Mouse (Mus musculus): ENCODE measurements around the gene 6030468B19Rik. TPM values are rescaled to one million over a fixed set of nuclear protein-coding genes. Genes with fewer than 3 reads are reported as not detected.
A peak's percentile ranks its signal among the peaks of the same experiment; 100 is the strongest.
"Not testable (repeated sequence)": the region's sequence is repeated elsewhere in the genome, so short reads cannot be mapped to it uniquely, and the experiment has no call there.

6030468B19Rik gene
- polyA plus RNA-seq, 1 experiment from 2014 or later, result not detected

DNA sequence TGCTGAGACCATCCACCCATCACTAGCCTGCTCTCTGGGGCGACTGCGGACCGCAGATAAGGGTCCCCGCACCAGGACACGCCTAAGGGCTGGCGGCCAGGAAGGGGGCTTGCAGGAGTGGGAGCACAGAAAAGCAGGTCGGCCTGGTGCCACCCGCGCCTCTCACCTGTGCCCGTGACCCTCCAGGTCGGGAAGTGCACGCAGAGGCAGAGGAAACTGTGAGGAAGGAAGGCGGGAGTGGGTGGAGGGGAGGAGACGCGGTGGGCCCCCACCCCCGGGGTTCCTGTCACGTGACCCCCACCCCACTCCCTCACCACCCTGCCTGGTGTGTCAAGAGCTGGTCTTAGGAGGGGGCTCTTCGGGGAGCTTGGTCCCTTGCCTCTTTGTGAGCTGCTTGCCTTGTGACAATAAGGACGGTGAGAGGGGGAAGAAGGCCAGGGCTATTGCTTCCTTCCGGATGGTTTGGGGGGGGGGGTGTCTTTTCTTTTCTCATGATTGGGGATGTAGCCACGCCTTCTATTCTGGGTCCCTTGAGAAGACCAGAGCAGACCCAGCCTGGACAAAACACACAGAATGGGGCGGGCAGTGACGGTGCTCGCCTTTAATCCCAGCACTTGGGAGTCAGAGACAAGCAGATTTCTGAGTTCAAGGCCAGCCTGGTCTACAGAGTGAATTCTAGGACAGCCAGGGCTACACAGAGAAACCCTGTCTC is 15.3 kb upstream of the 6030468B19Rik start, which contains the start of the genes Tmc8 and Tmc6:
Gene Tmc8 (plus strand): TSS at position 84 of the 712 bp plus-strand sequence.
Gene Tmc6 (minus strand): TSS at position 206 of the 712 bp plus-strand sequence.
- Histone ChIP-seq H3K4me1 (ENCODE audit: control insufficient read depth, insufficient read depth, low read depth, low read length) (peaks cover 31% of the 10 kb centered on the region), H3K9me3 (ENCODE audit: control insufficient read depth, low read length) (no peaks in the 10 kb centered on the region), H3K36me3 (ENCODE audit: control insufficient read depth, insufficient read depth, low read length) (no peaks in the 10 kb centered on the region), H3K4me3 (ENCODE audit: low read length) (peak within 1 kb of the TSS; percentile 33), H3K27me3 (replicated peaks; ENCODE audit: control insufficient read depth, insufficient read depth, low read length) (peaks cover 19% of the 10 kb centered on the region), H3K9ac (ENCODE audit: low read depth, low read length) (peak within 1 kb of the TSS; percentile 55), H3K4me2 (ENCODE audit: low read length) (peak within 1 kb of the TSS; percentile 55), H3K27ac (ENCODE audit: low read depth, low read length) (peak within 1 kb of the TSS; percentile 44; the same call in 1 of the 2 replicates)
- 43% methylated on average over 24 of the region's 24 CpGs for WGBS
- no peak for ATAC-seq

DNA sequence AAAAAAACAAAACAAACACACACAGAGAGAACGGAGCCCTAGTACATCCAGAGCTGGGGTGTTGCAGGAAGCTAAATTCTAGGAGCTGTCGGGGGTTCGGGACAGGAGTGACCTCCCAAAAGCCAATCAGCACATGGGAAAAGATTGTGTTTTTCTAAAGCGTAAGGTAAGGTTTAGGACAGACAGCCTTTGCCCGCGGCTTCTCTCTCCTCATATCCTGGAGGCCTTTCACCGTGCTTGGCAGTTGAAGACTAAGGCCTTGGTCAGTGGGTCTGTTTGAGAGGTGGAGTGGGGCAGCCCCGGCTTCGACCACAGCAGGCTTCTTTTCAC is 14.8 kb upstream of the 6030468B19Rik start:
- no peaks in the 10 kb centered on the region for H3K36me3 ChIP-seq (ENCODE audit: control insufficient read depth, insufficient read depth, low read length)
- H3K27me3 ChIP-seq (replicated peaks; ENCODE audit: control insufficient read depth, insufficient read depth, low read length), result peaks cover 19% of the 10 kb centered on the region
- peak overlapping the region; percentile 23 for H3K4me3 ChIP-seq (ENCODE audit: low read length)
- H3K4me2 ChIP-seq (ENCODE audit: low read length), result peak overlapping the region; percentile 52
- no peaks in the 10 kb centered on the region for H3K9me3 ChIP-seq (ENCODE audit: control insufficient read depth, low read length)
- H3K9ac ChIP-seq (ENCODE audit: low read depth, low read length), result peak overlapping the region; percentile 55
- no peak overlapping the region for H3K27ac ChIP-seq (ENCODE audit: low read depth, low read length)
- no peak for ATAC-seq
- 65% methylated on average over 9 of the region's 9 CpGs for WGBS
- peaks cover 31% of the 10 kb centered on the region for H3K4me1 ChIP-seq (ENCODE audit: control insufficient read depth, insufficient read depth, low read depth, low read length)

DNA sequence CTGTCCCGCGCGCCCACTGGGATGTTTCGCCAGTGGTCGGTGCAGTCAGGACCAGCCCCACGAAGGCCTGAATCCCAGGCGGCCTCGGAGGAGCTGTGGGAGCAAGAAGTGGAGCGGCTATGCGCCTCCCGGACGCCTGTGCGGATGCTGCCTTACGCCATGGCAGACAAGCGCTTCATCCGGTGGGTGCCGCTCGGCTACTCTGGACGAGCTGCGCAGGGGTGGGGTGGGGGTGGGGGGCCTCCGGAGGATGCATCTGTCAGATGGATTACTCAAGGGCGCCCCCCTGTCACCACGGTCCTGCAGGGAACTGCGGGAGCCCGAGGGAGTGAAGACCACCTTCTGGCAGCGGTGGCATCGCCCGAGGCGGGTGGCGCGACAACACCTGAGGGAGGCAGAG is 14.4 kb upstream of the 6030468B19Rik start:
- H3K4me1 ChIP-seq (ENCODE audit: control insufficient read depth, insufficient read depth, low read depth, low read length), result peaks cover 31% of the 10 kb centered on the region
- H3K4me3 ChIP-seq (ENCODE audit: low read length), result peak overlapping the region; percentile 23
- H3K27me3 ChIP-seq (replicated peaks; ENCODE audit: control insufficient read depth, insufficient read depth, low read length), result peaks cover 19% of the 10 kb centered on the region
- WGBS, result 4% methylated on average over 25 of the region's 31 CpGs
- peak overlapping the region; percentile 55 for H3K9ac ChIP-seq (ENCODE audit: low read depth, low read length)
- ATAC-seq, result 0 out of 2 replicates have a peak, but pooled peaks have one; percentile 15
- no peaks in the 10 kb centered on the region for H3K36me3 ChIP-seq (ENCODE audit: control insufficient read depth, insufficient read depth, low read length)
- H3K4me2 ChIP-seq (ENCODE audit: low read length), result peak overlapping the region; percentile 52
- H3K27ac ChIP-seq (ENCODE audit: low read depth, low read length), result no peak overlapping the region
- H3K9me3 ChIP-seq (ENCODE audit: control insufficient read depth, low read length), result no peaks in the 10 kb centered on the region

DNA sequence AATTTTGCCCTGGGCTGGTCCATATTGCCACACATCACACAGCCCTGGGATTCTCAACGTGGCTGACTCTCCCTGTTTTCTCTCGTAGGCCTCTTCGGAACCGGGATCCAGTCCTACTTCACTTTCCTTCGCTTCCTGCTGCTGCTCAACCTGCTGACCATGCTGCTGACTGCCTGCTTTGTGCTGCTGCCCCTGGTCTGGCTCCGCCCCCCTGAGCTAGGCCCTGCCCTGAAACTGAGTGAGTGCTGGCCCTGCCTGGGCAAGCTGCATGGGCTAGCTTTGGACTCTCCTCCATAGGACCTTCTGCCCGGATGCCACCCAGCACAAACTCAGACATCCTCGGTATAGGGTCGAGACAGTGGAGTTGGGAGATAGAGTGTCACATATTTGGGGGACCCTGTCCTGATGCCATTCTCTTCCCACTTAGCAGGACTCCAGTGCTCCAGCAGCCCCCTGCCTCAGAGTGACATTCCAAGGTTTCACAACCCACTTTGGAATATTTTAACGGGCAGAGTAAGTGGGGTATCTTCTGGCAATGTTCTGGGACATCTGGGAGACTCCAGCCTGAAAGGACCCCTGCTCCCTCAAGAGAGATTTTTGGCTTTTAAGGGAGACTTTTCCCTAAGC is 13.7 kb upstream of the 6030468B19Rik start:
- Histone ChIP-seq H3K9me3 (ENCODE audit: control insufficient read depth, low read length) (no peaks in the 10 kb centered on the region), H3K4me1 (ENCODE audit: control insufficient read depth, insufficient read depth, low read depth, low read length) (peaks cover 31% of the 10 kb centered on the region), H3K27me3 (replicated peaks; ENCODE audit: control insufficient read depth, insufficient read depth, low read length) (peaks cover 19% of the 10 kb centered on the region), H3K9ac (ENCODE audit: low read depth, low read length) (peak overlapping the region; percentile 55; the same call in 1 of the 2 replicates), H3K27ac (ENCODE audit: low read depth, low read length) (no peak overlapping the region; the same call in 1 of the 2 replicates), H3K36me3 (ENCODE audit: control insufficient read depth, insufficient read depth, low read length) (no peaks in the 10 kb centered on the region), H3K4me2 (ENCODE audit: low read length) (peak overlapping the region; percentile 52; the same call in 1 of the 2 replicates), H3K4me3 (ENCODE audit: low read length) (no peak overlapping the region)
- WGBS, result 44% methylated on average over 10 of the region's 10 CpGs
- ATAC-seq, result no peak

DNA sequence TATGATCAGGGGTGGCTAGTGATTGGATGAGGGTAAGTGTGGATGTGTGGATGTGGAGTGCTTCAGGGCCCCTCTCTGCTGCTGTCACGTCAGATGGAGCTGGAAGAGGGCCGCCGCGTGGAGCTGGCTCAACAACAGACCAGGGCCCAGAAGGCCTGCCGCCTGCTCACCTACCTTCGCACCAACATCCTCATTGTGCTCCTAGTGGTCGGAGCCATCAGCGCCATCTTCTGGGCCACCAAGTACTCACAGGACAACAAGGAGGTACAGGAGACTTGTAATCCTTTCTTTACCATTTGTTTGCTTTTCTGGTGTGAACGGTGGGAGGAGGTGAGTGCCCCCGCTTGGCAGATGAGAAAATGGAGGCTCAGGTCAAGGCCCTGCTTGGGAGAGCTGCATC is 11.2 kb upstream of the 6030468B19Rik start:
- no peak overlapping the region for H3K4me3 ChIP-seq (ENCODE audit: low read length)
- WGBS, result 7% methylated on average over 10 of the region's 10 CpGs
- 0 out of 2 replicates have a peak, but pooled peaks have one; percentile 18 for ATAC-seq
- peaks cover 9% of the 10 kb centered on the region for H3K4me1 ChIP-seq (ENCODE audit: control insufficient read depth, insufficient read depth, low read depth, low read length)
- no peaks in the 10 kb centered on the region for H3K9me3 ChIP-seq (ENCODE audit: control insufficient read depth, low read length)
- no peak overlapping the region for H3K4me2 ChIP-seq (ENCODE audit: low read length)
- no peak overlapping the region for H3K9ac ChIP-seq (ENCODE audit: low read depth, low read length)
- peaks cover 13% of the 10 kb centered on the region for H3K27me3 ChIP-seq (replicated peaks; ENCODE audit: control insufficient read depth, insufficient read depth, low read length)
- H3K27ac ChIP-seq (ENCODE audit: low read depth, low read length), result no peak overlapping the region
- no peaks in the 10 kb centered on the region for H3K36me3 ChIP-seq (ENCODE audit: control insufficient read depth, insufficient read depth, low read length)

DNA sequence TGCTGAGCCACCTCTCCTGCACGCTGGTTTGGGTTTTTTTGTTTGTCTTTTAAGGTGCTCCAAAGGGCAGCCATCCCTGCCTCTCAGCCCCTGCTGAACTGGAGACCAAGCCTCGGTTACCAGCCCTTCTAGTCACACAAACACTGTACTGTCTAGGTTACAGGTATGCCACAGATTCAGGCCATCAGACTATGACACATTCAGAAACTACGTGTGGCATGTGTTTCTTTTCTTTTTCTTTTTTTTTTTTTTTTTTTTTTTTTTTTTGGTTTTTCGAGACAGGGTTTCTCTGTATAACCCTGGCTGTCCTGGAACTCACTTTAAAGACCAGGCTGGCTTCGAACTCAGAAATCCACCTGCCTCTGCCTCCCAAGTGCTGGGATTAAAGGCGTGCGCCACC is 9.0 kb upstream of the 6030468B19Rik start:
- not testable (repeated sequence) for H3K9me3 ChIP-seq (ENCODE audit: control insufficient read depth, low read length); H3K4me1 ChIP-seq (ENCODE audit: control insufficient read depth, insufficient read depth, low read depth, low read length); H3K36me3 ChIP-seq (ENCODE audit: control insufficient read depth, insufficient read depth, low read length); H3K4me2 ChIP-seq (ENCODE audit: low read length); H3K4me3 ChIP-seq (ENCODE audit: low read length); ATAC-seq; H3K9ac ChIP-seq (ENCODE audit: low read depth, low read length); H3K27ac ChIP-seq (ENCODE audit: low read depth, low read length)
- peaks cover 12% of the 10 kb centered on the region; the same call in 1 of the 2 replicates for H3K27me3 ChIP-seq (replicated peaks; ENCODE audit: control insufficient read depth, insufficient read depth, low read length)
- WGBS, result 80% methylated on average over 7 of the region's 7 CpGs

DNA sequence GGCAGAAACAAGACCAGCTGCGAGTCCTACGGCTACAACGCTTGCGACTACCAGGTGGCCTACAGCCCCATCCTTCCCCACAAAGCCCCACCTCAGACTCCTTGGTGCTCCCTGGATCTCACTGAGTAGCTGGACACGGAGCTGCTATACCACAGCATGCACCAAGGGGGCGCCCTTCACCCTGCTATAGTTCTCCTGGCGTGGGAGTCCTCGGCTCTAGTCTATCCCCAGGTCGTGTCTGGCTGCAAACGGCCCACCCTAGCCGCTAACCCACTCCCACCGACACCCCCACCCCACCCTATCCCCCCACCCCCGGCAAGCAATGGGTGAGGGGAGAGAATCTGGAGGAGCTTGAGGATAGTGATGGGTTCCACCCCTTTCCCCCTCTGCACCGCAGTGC is 7.2 kb upstream of the 6030468B19Rik start:
- WGBS, result 6% methylated on average over 13 of the region's 14 CpGs
- ATAC-seq, result peak; percentile 27; the same call in 1 of the 2 replicates
- Histone ChIP-seq H3K4me3 (ENCODE audit: low read length) (no peak overlapping the region), H3K27ac (ENCODE audit: low read depth, low read length) (no peak overlapping the region), H3K9ac (ENCODE audit: low read depth, low read length) (no peak overlapping the region), H3K27me3 (replicated peaks; ENCODE audit: control insufficient read depth, insufficient read depth, low read length) (peaks cover 10% of the 10 kb centered on the region; the same call in 1 of the 2 replicates), H3K4me1 (ENCODE audit: control insufficient read depth, insufficient read depth, low read depth, low read length) (no peaks in the 10 kb centered on the region), H3K36me3 (ENCODE audit: control insufficient read depth, insufficient read depth, low read length) (no peaks in the 10 kb centered on the region), H3K9me3 (ENCODE audit: control insufficient read depth, low read length) (no peaks in the 10 kb centered on the region), H3K4me2 (ENCODE audit: low read length) (peak overlapping the region; percentile 30)

DNA sequence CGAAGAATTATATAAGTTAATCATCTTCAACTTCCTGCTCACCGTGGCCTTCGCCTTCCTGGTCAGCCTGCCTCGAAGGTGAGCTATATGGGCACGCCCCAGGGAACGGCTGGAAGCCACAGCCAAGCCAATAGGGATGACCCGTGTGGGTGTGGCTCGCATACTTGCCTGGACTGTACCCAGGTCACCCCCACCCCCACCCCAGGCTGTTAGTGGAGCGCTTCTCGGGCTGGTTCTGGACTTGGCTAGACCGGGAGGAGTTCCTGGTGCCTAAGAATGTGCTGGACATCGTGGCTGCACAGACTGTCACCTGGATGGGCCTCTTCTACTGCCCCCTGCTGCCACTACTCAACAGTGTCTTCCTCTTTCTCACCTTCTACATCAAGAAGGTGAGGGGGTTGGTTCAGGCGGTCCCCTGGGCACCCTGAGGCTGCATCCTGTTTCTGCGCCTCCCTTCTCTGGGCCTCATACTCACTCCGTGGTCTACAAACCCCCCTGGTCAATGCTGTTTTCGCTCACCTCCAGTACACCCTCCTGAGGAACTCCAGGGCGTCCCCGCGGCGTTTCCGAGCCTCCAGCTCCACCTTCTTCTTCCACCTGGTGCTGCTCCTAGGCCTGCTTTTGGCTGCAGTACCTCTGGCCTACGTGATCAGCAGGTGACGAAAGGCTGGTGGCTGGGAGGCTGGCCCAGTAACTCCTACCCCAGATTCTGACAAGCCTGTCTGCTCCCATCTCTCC is 6.6 kb upstream of the 6030468B19Rik start:
- Histone ChIP-seq H3K4me2 (ENCODE audit: low read length) (peak overlapping the region; percentile 30), H3K27me3 (replicated peaks; ENCODE audit: control insufficient read depth, insufficient read depth, low read length) (peaks cover 10% of the 10 kb centered on the region; the same call in 1 of the 2 replicates)

DNA sequence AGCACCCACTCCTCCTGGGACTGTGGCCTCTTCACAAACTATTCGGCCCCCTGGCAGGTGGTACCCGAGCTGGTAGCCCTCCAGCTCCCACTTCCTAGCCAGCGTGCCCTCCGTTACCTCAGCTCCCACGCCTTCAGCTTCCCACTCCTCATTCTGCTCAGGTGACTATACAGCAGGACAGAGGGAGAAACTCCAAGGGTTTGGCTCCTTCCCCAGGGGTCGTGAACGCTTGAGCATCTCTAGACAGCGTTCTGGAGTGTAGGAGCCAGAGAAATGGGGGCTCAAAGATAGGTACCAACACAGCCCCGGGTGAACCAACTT is 6.1 kb upstream of the 6030468B19Rik start:
- ATAC-seq, result no peak
- Histone ChIP-seq H3K9ac (ENCODE audit: low read depth, low read length) (no peak overlapping the region), H3K36me3 (ENCODE audit: control insufficient read depth, insufficient read depth, low read length) (no peaks in the 10 kb centered on the region), H3K9me3 (ENCODE audit: control insufficient read depth, low read length) (no peaks in the 10 kb centered on the region), H3K27me3 (replicated peaks; ENCODE audit: control insufficient read depth, insufficient read depth, low read length) (peaks cover 10% of the 10 kb centered on the region; the same call in 1 of the 2 replicates), H3K4me2 (ENCODE audit: low read length) (no peak overlapping the region), H3K4me1 (ENCODE audit: control insufficient read depth, insufficient read depth, low read depth, low read length) (no peaks in the 10 kb centered on the region), H3K4me3 (ENCODE audit: low read length) (no peak overlapping the region), H3K27ac (ENCODE audit: low read depth, low read length) (no peak overlapping the region)
- 81% methylated on average over 9 of the region's 9 CpGs for WGBS

More for the DNA sequence above, 6.6 kb upstream of the 6030468B19Rik start:
- Histone ChIP-seq H3K4me3 (ENCODE audit: low read length) (no peak overlapping the region), H3K9me3 (ENCODE audit: control insufficient read depth, low read length) (no peaks in the 10 kb centered on the region), H3K4me1 (ENCODE audit: control insufficient read depth, insufficient read depth, low read depth, low read length) (no peaks in the 10 kb centered on the region), H3K27ac (ENCODE audit: low read depth, low read length) (no peak overlapping the region), H3K9ac (ENCODE audit: low read depth, low read length) (no peak overlapping the region), H3K36me3 (ENCODE audit: control insufficient read depth, insufficient read depth, low read length) (no peaks in the 10 kb centered on the region)
- 36% methylated on average over 23 of the region's 23 CpGs for WGBS
- no peak for ATAC-seq
